Mouse (Mus musculus) embryonic facial prominence, embryonic 11.5 days (tissue): Measurements from ENCODE around the gene Miox. TPM values are rescaled to one million over a fixed set of nuclear protein-coding genes. Genes with fewer than 3 reads are reported as not detected.
A peak's percentile ranks its signal among the peaks of the same experiment; 100 is the strongest.

Experiments
- ATAC-seq: fragments of 200-750 bp; cut with Nextera tagmentation; replicated peaks from 2 replicates; pipeline ENCODE4 v1.8.0; 2017; ENCODE audit warnings: low read depth; ENCODE audit not compliant: insufficient number of reproducible peaks, low FRiP score, low TSS enrichment
- DNase-seq: peaks from one replicate; pipeline ENCODE4 v3.0.0-alpha.2; 2015; ENCODE audit warnings: low spot score
- H3K27ac ChIP-seq: fragments of 300-500 bp; sonication (generic); replicated peaks from 2 replicates; pipeline ENCODE4 v1.5.1; 2014; ENCODE audit warnings: mild to moderate bottlenecking, low read depth, low read length, control low read depth
- H3K27me3 ChIP-seq: fragments of 300-500 bp; sonication (generic); 2 replicates; pipeline ENCODE4 v1.6.1; 2014; ENCODE audit warnings: mild to moderate bottlenecking, low read length, moderate library complexity, mixed read lengths; ENCODE audit not compliant: control insufficient read depth, insufficient read depth
- H3K36me3 ChIP-seq: fragments of 300-500 bp; sonication (generic); replicated peaks from 2 replicates; pipeline ENCODE4 v1.6.1; 2014; ENCODE audit warnings: low read depth, mild to moderate bottlenecking, low read length, moderate library complexity, mixed read lengths; ENCODE audit not compliant: control insufficient read depth, insufficient read depth
- H3K4me1 ChIP-seq: fragments of 300-500 bp; sonication (generic); 2 replicates; pipeline ENCODE4 v1.6.1; 2014; ENCODE audit warnings: low read length, mixed read lengths; ENCODE audit not compliant: control insufficient read depth, insufficient read depth
- H3K4me2 ChIP-seq: fragments of 300-500 bp; sonication (generic); 2 replicates; pipeline ENCODE4 v1.6.1; 2014; ENCODE audit warnings: low read depth, mild to moderate bottlenecking, control low read depth, low read length, moderate library complexity
- H3K4me3 ChIP-seq: fragments of 300-500 bp; sonication (generic); 2 replicates; pipeline ENCODE4 v1.5.1; 2014; ENCODE audit warnings: low read depth, low read length, control low read depth
- H3K9ac ChIP-seq: fragments of 300-500 bp; sonication (generic); replicated peaks from 2 replicates; pipeline ENCODE4 v1.6.1; 2014; ENCODE audit warnings: mild to moderate bottlenecking, control low read depth, low read length
- H3K9me3 ChIP-seq: fragments of 300-500 bp; sonication (generic); replicated peaks from 2 replicates; pipeline ENCODE4 v1.6.1; 2016; ENCODE audit warnings: mild to moderate bottlenecking, low read length, inconsistent platforms, mixed read lengths; ENCODE audit not compliant: control insufficient read depth
- WGBS: fragments of 180-500 bp; shearing (Covaris S2); extraction: QIAGEN DNeasy Blood & Tissue Kit; methylation state at CpG from one replicate; pipeline ENCODE4 v1.1.7; 2014; 5-methylcytosine and 5-hydroxymethylcytosine counted together
- polyA plus RNA-seq: library from polyadenylated mRNA; unstranded; fragments of >200 nt; fragmentation: Nextera tagmentation; extraction: Ambion mirVana; gene quantifications from 2 replicates; pipeline ENCODE4 v1.2.1, GENCODE M21; 2014

Miox gene
- polyA plus RNA-seq, 1 experiment from 2014 or later: not detected

GRCm38 (mm10) chr15:89373027-89373761 is 39.0 kb downstream of the Miox start:
- DNase-seq: peak; percentile 86
- Histone ChIP-seq H3K27ac (peak overlapping the region; percentile 87), H3K27me3 (peaks cover 18% of the 10 kb centered on the region), H3K4me3 (peak overlapping the region; percentile 51), H3K9me3 (no peaks in the 10 kb centered on the region), H3K4me1 (peaks cover 4% of the 10 kb centered on the region; the same call in 1 of the 2 replicates), H3K9ac (peak overlapping the region; percentile 82), H3K4me2 (peak overlapping the region; percentile 87), H3K36me3 (peaks cover 12% of the 10 kb centered on the region)
- ATAC-seq: peak; percentile 77
- WGBS: under 1% methylated on average over 35 of the region's 35 CpGs

GRCm38 (mm10) chr15:89373762-89374248 is 39.6 kb downstream of the Miox start, which contains the start of gene Sco2:
Gene Sco2, minus strand, starts transcription at chr15:89373846.
- ATAC-seq (peak; percentile 68), DNase-seq (peak; percentile 94)
- peaks cover 4% of the 10 kb centered on the region; the same call in 1 of the 2 replicates for H3K4me1 ChIP-seq
- peak within 1 kb of the TSS; percentile 87 for H3K4me2 ChIP-seq
- peak within 1 kb of the TSS; percentile 51 for H3K4me3 ChIP-seq
- H3K9me3 ChIP-seq: no peaks in the 10 kb centered on the region
- peak within 1 kb of the TSS; percentile 87 for H3K27ac ChIP-seq
- H3K36me3 ChIP-seq: peaks cover 9% of the 10 kb centered on the region
- peaks cover 23% of the 10 kb centered on the region for H3K27me3 ChIP-seq
- H3K9ac ChIP-seq: peak within 1 kb of the TSS; percentile 82
- under 1% methylated on average over 40 of the region's 42 CpGs for WGBS

- WGBS: 48% methylated on average over 9 of the region's 9 CpGs
- peak overlapping the region; percentile 87 for H3K27ac ChIP-seq
- peak overlapping the region; percentile 82 for H3K9ac ChIP-seq
- DNase-seq: no peak
- no peak for ATAC-seq
- H3K9me3 ChIP-seq: no peaks in the 10 kb centered on the region
- H3K4me3 ChIP-seq: peak overlapping the region; percentile 51
- H3K36me3 ChIP-seq: peaks cover 7% of the 10 kb centered on the region
- H3K4me1 ChIP-seq: peaks cover 4% of the 10 kb centered on the region; the same call in 1 of the 2 replicates
- peak overlapping the region; percentile 87 for H3K4me2 ChIP-seq
- peaks cover 28% of the 10 kb centered on the region for H3K27me3 ChIP-seq
Measured at GRCm38 (mm10) chr15:89374340-89374739, 40.1 kb downstream of the Miox start.

GRCm38 (mm10) chr15:89374801-89375534 is 40.8 kb downstream of the Miox start:
- H3K9ac ChIP-seq: no peak overlapping the region; the same call in 1 of the 2 replicates
- no peak overlapping the region for H3K27ac ChIP-seq
- peaks cover 31% of the 10 kb centered on the region for H3K27me3 ChIP-seq
- no peak overlapping the region for H3K4me2 ChIP-seq
- no peak overlapping the region for H3K4me3 ChIP-seq
- 92% methylated on average over 17 of the region's 17 CpGs for WGBS
- H3K4me1 ChIP-seq: peaks cover 4% of the 10 kb centered on the region; the same call in 1 of the 2 replicates
- H3K9me3 ChIP-seq: no peaks in the 10 kb centered on the region
- DNase-seq (no peak), ATAC-seq (no peak)
- peaks cover 7% of the 10 kb centered on the region for H3K36me3 ChIP-seq

GRCm38 (mm10) chr15:89376040-89376439 is 41.8 kb downstream of the Miox start:
- ATAC-seq (no peak), DNase-seq (no peak)
- no peak overlapping the region for H3K9ac ChIP-seq
- peaks cover 35% of the 10 kb centered on the region for H3K27me3 ChIP-seq
- no peak overlapping the region for H3K4me3 ChIP-seq
- H3K4me1 ChIP-seq: peaks cover 4% of the 10 kb centered on the region; the same call in 1 of the 2 replicates
- H3K36me3 ChIP-seq: peaks cover 2% of the 10 kb centered on the region
- no peak overlapping the region for H3K4me2 ChIP-seq
- 76% methylated on average over 7 of the region's 7 CpGs for WGBS
- H3K27ac ChIP-seq: no peak overlapping the region
- H3K9me3 ChIP-seq: no peaks in the 10 kb centered on the region

GRCm38 (mm10) chr15:89376957-89377356 is 42.8 kb downstream of the Miox start, which contains the start of gene Tymp:
Gene Tymp, minus strand, starts transcription at chr15:89377039.
- H3K27me3 ChIP-seq: peaks cover 35% of the 10 kb centered on the region

GRCm38 (mm10) chr15:89377362-89377761 is 43.2 kb downstream of the Miox start:
- ATAC-seq (no peak), DNase-seq (peak; percentile 12)
- H3K9ac ChIP-seq: no peak overlapping the region
- H3K27me3 ChIP-seq: peaks cover 35% of the 10 kb centered on the region
- H3K4me3 ChIP-seq: no peak overlapping the region
- H3K4me2 ChIP-seq: peak overlapping the region; percentile 16; the same call in 1 of the 2 replicates
- no peak overlapping the region for H3K27ac ChIP-seq
- 1% methylated on average over 18 of the region's 18 CpGs for WGBS
- no peaks in the 10 kb centered on the region for H3K9me3 ChIP-seq
- H3K4me1 ChIP-seq: peaks cover 4% of the 10 kb centered on the region; the same call in 1 of the 2 replicates
- no peaks in the 10 kb centered on the region for H3K36me3 ChIP-seq

More at GRCm38 (mm10) chr15:89376957-89377356, 42.8 kb downstream of the Miox start, which contains the start of gene Tymp:
- Histone ChIP-seq H3K4me2 (peak within 1 kb of the TSS; percentile 16; the same call in 1 of the 2 replicates), H3K36me3 (peaks cover 2% of the 10 kb centered on the region; the same call in 1 of the 2 replicates), H3K4me3 (no peak within 1 kb of the TSS), H3K27ac (no peak within 1 kb of the TSS), H3K9ac (no peak within 1 kb of the TSS), H3K9me3 (no peaks in the 10 kb centered on the region), H3K4me1 (peaks cover 4% of the 10 kb centered on the region; the same call in 1 of the 2 replicates)
- DNase-seq (peak; percentile 3), ATAC-seq (no peak)
- WGBS: 14% methylated on average over 16 of the region's 16 CpGs
